Mouse (Mus musculus): Measurements from ENCODE around the gene Wdr66. TPM values are rescaled to one million over a fixed set of nuclear protein-coding genes. Genes with fewer than 3 reads are reported as not detected.

The Wdr66 gene
- polyA plus RNA-seq, 1 experiment from 2014 or later: 1.2 TPM

DNA sequence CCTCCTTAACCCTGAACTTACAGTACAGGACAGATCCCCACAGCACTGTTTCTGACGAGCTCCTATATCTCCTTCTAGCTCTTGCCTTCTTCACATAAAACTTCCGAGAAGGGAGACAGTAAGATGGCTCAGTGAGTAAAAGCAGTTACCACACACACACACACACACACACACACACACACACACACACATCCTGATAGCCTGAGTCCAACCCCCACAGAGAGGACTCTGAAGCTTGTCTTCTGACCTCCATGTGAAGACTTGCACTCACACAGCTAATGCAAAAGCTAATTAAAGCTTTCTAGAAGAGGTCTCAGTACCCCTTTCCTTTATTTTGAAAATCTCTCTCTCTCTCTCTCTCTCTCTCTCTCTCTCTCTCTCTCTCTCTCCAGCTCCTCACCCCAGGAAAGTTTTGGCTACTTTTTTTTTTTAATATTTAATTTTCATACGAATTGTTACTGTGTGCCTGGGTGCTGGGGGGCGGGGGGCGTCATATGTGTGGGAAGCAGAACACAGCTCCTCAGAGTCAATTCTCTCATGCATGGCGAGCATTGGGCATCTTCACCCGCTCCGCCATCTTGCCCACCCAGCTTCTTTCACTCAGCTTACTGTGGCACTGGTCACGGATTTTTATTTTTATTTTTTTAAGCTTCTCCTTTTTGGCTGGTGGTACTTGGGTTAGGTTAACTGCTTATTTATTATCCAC, 24.9 kb downstream of the Wdr66 start:
- Histone ChIP-seq H3K9ac (replicated peaks) (no peak overlapping the region), H3K4me1 (peaks cover 17% of the 10 kb centered on the region), H3K4me3 (replicated peaks) (no peak overlapping the region), H3K36me3 (no peaks in the 10 kb centered on the region), H3K27me3 (replicated peaks) (no peaks in the 10 kb centered on the region), H3K4me2 (peak overlapping the region; percentile 35), H3K27ac (replicated peaks) (peak overlapping the region; percentile 6), H3K9me3 (replicated peaks) (no peaks in the 10 kb centered on the region)
- WGBS: 68% methylated on average over 9 of the region's 9 CpGs
- ATAC-seq (ENCODE audit: low FRiP score): no peak

DNA sequence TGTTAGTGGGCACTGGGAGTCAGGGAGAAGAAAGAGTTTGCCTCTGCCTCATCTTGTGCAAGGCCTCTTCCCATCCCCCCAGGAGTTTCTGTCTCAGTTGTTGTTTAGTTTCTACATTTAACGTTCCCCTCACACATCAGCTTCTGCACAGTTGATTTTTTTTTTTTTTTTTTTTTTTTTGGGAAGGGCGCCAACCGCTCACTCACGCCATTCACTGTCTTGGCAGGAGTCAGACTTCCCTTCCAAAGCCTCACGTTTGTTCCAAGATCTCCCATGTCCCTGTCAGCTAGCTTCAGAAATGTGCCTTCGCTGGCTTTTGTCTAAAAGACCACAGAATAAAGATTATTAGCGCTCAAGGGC, 25.4 kb downstream of the Wdr66 start:
- ATAC-seq (ENCODE audit: low FRiP score): no peak
- Histone ChIP-seq H3K27me3 (replicated peaks) (no peaks in the 10 kb centered on the region), H3K36me3 (no peaks in the 10 kb centered on the region), H3K4me1 (peaks cover 17% of the 10 kb centered on the region), H3K9me3 (replicated peaks) (no peaks in the 10 kb centered on the region), H3K4me3 (replicated peaks) (no peak overlapping the region), H3K4me2 (no peak overlapping the region), H3K27ac (replicated peaks) (peak overlapping the region; percentile 6; the same call in 1 of the 2 replicates), H3K9ac (replicated peaks) (no peak overlapping the region)
- WGBS: 32% methylated on average over 7 of the region's 7 CpGs

DNA sequence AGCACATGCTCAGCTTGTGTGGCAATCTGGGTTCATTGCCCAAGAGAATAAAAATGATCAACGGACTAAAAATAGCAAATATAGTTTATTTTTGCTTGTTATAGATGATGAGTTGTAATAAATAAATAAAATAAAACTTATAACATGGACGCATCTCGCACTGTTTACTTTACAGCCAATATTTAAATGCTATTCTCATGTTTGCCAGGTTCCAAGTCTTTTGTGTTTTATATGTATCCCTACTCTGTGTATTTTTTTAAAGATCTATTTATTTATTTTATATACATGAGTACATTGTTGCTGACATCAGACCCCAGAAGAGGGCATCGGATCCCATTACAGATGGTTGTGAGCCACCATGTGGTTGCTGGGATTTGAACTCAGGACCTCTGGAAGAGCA, 25.8 kb downstream of the Wdr66 start:
- WGBS: 80% methylated on average over 4 of the region's 4 CpGs
- no peak overlapping the region for H3K4me2 ChIP-seq
- H3K4me3 ChIP-seq (replicated peaks): no peak overlapping the region
- H3K4me1 ChIP-seq: peaks cover 17% of the 10 kb centered on the region
- H3K9me3 ChIP-seq (replicated peaks): no peaks in the 10 kb centered on the region
- no peak overlapping the region for H3K9ac ChIP-seq (replicated peaks)
- no peak for ATAC-seq (ENCODE audit: low FRiP score)
- H3K27ac ChIP-seq (replicated peaks): no peak overlapping the region
- H3K27me3 ChIP-seq (replicated peaks): no peaks in the 10 kb centered on the region
- H3K36me3 ChIP-seq: no peaks in the 10 kb centered on the region

DNA sequence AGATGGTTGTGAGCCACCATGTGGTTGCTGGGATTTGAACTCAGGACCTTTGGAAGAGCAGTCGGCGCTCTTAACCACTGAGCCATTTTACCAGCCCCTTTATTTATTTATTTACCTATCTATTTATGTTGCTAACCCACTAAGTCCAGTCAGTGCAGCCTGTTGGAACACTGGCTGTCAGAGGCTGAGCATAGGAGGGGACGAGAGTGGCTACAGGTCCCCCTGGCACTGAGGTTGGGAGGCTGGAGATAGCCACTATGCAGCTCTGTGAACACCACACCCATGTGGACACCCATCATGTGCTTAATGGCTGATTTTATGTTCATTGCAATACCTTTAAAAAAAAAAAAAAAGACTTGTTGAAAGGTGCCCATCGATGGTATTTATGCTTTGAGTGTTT, 27.3 kb downstream of the Wdr66 start:
- H3K27me3 ChIP-seq (replicated peaks): no peaks in the 10 kb centered on the region
- H3K4me1 ChIP-seq: peaks cover 17% of the 10 kb centered on the region
- no peak overlapping the region for H3K4me2 ChIP-seq
- WGBS: 88% methylated on average over 4 of the region's 4 CpGs
- no peak overlapping the region for H3K9ac ChIP-seq (replicated peaks)
- H3K27ac ChIP-seq (replicated peaks): no peak overlapping the region
- no peaks in the 10 kb centered on the region for H3K9me3 ChIP-seq (replicated peaks)
- H3K36me3 ChIP-seq: no peaks in the 10 kb centered on the region
- no peak overlapping the region for H3K4me3 ChIP-seq (replicated peaks)
- ATAC-seq (ENCODE audit: low FRiP score): no peak

DNA sequence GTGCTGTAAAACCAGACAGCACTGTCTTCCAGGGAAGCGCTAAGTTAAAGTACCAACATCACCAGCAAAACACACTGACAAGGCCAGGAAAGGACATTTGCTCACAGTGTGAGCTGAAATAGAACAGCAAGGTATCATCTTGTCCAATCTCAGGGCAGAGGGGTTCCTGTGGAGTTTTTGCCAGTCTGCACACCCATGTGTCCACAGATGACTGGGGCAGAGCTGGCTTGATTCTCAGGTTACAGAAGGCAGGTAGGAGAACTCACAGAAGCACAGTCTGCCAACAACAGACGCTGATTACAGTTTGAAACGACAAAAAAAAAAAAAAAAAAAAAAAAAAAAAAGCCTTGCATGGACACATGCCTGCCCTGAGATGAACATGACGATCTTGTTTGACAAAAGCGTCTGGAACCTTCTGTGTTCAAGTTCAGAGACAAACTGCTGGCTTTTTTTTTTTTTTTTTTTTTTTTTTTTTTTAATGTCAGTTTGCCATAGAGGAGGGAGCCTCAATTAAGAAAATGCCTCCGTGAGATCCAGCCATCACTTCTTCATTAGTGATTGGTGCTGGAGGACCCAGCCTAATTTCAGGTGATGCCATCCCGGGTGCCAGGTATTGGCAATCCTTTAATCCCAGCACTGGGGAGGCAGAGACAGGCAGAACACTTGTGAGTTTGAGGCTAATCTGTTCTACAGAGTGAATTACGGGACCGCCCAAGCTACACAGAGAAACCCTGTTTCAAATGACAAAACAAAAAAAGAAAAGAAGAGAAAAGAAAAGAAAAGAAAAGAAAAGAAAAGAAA, 29.6 kb downstream of the Wdr66 start:
- Histone ChIP-seq H3K4me3 (replicated peaks) (no peak overlapping the region), H3K4me1 (peaks cover 10% of the 10 kb centered on the region), H3K4me2 (no peak overlapping the region), H3K27me3 (replicated peaks) (no peaks in the 10 kb centered on the region), H3K9me3 (replicated peaks) (no peaks in the 10 kb centered on the region), H3K9ac (replicated peaks) (no peak overlapping the region), H3K27ac (replicated peaks) (no peak overlapping the region), H3K36me3 (no peaks in the 10 kb centered on the region)
- WGBS: 84% methylated on average over 9 of the region's 9 CpGs
- ATAC-seq (ENCODE audit: low FRiP score): no peak

DNA sequence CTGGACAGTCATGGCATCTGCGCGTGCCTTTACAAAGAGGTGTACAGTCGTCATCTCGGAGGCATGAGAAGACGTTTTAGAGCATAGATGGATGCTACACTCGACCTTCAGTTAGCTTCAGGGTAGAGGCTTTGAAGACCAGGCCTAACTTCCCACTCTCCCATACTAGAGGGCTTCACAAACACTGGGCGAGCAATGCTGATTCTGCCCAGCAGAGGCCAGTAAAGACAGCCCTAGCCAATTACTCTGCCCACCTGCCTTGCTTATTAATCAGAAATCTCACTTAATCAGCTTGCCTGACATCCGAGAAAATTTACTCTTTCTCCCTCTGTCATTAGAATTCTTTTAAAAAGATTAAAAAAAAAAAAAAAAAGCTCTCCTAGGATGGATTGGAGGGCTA, 33.3 kb downstream of the Wdr66 start:
- Histone ChIP-seq H3K9ac (replicated peaks) (no peak overlapping the region), H3K27me3 (replicated peaks) (no peaks in the 10 kb centered on the region), H3K4me3 (replicated peaks) (no peak overlapping the region), H3K4me2 (no peak overlapping the region; the same call in 1 of the 2 replicates), H3K36me3 (no peaks in the 10 kb centered on the region), H3K4me1 (0 out of 2 replicates have a peak, but pooled peaks cover 2% of the 10 kb centered on the region), H3K9me3 (replicated peaks) (no peaks in the 10 kb centered on the region), H3K27ac (replicated peaks) (no peak overlapping the region)
- 39% methylated on average over 8 of the region's 8 CpGs for WGBS
- ATAC-seq (ENCODE audit: low FRiP score): peak; percentile 68; the same call in 1 of the 2 replicates

DNA sequence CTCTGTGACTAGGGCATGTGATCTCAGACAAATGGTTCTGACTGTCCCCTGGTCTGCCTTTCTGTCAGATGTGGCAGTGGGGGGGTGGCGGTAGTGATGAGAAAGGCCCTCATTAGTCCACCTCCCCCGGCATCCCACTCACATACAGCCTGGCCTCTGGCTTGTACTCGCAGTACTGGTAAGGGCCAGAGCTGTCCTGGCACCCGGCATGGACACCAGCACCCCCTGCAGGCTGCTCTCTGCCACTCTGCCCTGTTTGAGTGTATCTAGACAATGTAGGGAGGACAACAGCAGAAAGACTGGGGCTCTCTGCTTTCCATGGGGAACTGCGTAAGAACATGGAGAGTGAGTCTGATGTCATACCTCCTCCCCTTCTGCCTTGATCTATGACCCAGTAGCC, 36.2 kb downstream of the Wdr66 start:
- ATAC-seq (ENCODE audit: low FRiP score): no peak
- no peak overlapping the region for H3K27ac ChIP-seq (replicated peaks)
- H3K9ac ChIP-seq (replicated peaks): no peak overlapping the region
- H3K36me3 ChIP-seq: no peaks in the 10 kb centered on the region
- no peak overlapping the region for H3K4me3 ChIP-seq (replicated peaks)
- no peaks in the 10 kb centered on the region for H3K27me3 ChIP-seq (replicated peaks)
- H3K4me1 ChIP-seq: 0 out of 2 replicates have a peak, but pooled peaks cover 2% of the 10 kb centered on the region
- H3K4me2 ChIP-seq: no peak overlapping the region
- WGBS: 90% methylated on average over 5 of the region's 5 CpGs
- no peaks in the 10 kb centered on the region for H3K9me3 ChIP-seq (replicated peaks)

DNA sequence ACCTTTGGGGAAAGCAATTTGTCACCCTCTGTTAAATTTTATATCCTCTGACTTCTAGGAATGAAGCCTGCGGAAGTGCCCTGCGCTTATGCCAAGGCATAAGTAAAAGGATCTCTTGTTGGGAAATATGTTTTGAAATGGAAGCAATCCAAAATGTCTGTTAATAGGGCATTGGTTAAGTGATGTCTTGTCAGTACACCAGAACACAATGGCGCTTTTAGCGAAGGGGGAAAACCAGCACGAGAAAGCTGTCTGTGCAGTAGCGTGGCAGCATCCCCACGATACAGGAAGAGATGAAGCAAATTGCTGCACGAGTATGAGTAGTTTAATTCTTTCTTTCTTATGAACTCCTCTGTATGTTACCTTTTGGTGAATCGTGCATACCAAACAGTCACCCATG, 42.8 kb downstream of the Wdr66 start:
- H3K4me2 ChIP-seq: no peak overlapping the region
- no peak overlapping the region for H3K27ac ChIP-seq (replicated peaks)
- no peak overlapping the region for H3K4me3 ChIP-seq (replicated peaks)
- no peak for ATAC-seq (ENCODE audit: low FRiP score)
- peaks cover 14% of the 10 kb centered on the region; the same call in 1 of the 2 replicates for H3K4me1 ChIP-seq
- no peaks in the 10 kb centered on the region for H3K36me3 ChIP-seq
- no peaks in the 10 kb centered on the region for H3K9me3 ChIP-seq (replicated peaks)
- 46% methylated on average over 9 of the region's 9 CpGs for WGBS
- no peak overlapping the region for H3K9ac ChIP-seq (replicated peaks)
- no peaks in the 10 kb centered on the region for H3K27me3 ChIP-seq (replicated peaks)

DNA sequence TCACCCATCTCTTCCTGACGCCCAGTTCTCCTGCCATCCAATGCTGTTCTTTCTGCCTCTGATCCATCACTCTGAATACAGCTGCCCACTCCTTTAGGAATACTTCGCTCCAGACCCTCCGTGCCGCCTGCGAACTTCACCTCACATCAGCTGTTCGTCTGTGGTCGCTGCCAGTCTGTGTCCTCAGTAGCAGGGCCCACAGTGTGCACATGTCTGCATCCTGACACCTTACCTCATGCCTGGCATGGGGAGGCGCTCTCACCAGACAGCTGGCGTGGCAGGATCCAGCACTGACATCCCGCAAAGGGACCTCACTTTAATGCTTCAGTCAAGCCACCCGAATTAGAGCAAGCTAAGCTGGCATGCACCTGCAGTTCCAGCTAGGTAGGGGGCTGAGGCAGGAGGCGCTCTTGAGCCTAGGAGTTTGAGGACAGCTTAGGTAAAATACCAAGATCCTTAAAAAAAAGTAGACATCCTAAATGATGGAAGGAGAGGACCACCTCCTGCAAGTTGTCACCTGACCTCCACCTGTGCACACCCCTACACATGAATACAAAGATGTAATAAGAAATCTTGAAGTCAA, 44.4 kb downstream of the Wdr66 start:
- no peak for ATAC-seq (ENCODE audit: low FRiP score)
- Histone ChIP-seq H3K9ac (replicated peaks) (no peak overlapping the region), H3K4me1 (peaks cover 29% of the 10 kb centered on the region), H3K27me3 (replicated peaks) (no peaks in the 10 kb centered on the region), H3K4me2 (no peak overlapping the region), H3K27ac (replicated peaks) (no peak overlapping the region), H3K4me3 (replicated peaks) (no peak overlapping the region), H3K9me3 (replicated peaks) (no peaks in the 10 kb centered on the region), H3K36me3 (no peaks in the 10 kb centered on the region)
- WGBS: 67% methylated on average over 12 of the region's 12 CpGs

DNA sequence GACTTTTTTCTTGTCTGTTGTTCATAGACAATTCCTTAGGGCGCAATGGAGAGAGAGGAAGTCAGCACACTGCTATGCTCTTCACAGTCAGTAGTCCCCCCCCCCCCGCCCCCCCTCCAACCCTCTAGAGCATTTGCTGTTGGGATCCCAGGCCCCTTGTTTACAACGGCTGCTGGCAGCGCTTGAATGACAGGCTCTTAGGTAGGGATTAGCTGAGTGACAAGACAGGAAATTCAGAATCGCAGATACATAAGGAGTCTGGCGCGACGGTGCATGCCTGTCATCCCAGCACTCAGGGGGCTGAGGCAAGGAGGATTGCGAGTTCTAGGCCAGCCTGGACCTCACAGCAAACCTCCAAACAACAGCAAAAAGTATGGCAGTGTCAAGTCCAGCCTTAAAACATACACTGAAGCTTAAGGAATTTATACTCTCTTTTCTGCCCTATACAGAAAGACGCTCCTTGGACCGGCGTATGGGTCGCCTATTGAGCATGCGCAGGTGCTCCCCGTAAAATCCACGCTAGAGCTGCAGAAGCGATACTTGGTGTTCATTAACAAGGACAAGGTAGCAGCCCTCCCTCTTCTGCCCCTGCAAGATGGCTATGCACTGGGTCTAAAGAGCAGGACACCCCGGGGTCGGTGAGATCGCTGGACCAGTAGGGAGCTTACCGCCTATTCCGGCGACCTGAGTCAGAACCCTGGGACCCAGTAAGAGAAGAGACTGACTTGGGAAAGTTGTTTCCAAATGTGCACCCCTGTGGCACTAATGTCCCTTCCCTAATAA, 45.3 kb downstream of the Wdr66 start:
- H3K9me3 ChIP-seq (replicated peaks): no peaks in the 10 kb centered on the region
- 58% methylated on average over 23 of the region's 23 CpGs for WGBS
- no peaks in the 10 kb centered on the region for H3K27me3 ChIP-seq (replicated peaks)
- H3K4me1 ChIP-seq: peaks cover 33% of the 10 kb centered on the region
- H3K27ac ChIP-seq (replicated peaks): no peak overlapping the region
- no peaks in the 10 kb centered on the region for H3K36me3 ChIP-seq
- H3K4me3 ChIP-seq (replicated peaks): no peak overlapping the region
- H3K9ac ChIP-seq (replicated peaks): no peak overlapping the region
- no peak overlapping the region for H3K4me2 ChIP-seq
- no peak for ATAC-seq (ENCODE audit: low FRiP score)

DNA sequence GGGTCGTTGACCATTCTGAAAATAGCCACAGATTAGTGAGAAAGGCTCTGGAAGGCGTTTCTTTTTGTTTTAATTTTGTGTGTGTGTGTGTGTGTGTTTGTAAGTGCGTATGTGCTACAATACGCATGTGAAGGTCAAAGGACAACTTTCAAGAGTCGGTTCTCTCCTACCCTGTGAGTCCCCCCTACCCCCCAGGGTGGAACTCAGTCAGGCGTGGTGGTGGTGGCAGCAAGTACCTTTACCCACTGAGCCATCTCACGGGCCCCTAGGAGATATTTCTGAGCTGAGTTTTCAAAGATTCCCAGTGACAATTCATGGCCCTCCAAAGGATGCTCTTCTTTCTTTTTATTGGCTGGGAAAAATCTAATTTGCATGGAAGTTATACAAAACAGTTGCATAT, 45.9 kb downstream of the Wdr66 start:
- no peak overlapping the region for H3K4me2 ChIP-seq
- H3K4me3 ChIP-seq (replicated peaks): no peak overlapping the region
- H3K27ac ChIP-seq (replicated peaks): no peak overlapping the region
- H3K9ac ChIP-seq (replicated peaks): no peak overlapping the region
- WGBS: 72% methylated on average over 7 of the region's 7 CpGs
- peaks cover 35% of the 10 kb centered on the region for H3K4me1 ChIP-seq
- ATAC-seq (ENCODE audit: low FRiP score): no peak
- H3K36me3 ChIP-seq: no peaks in the 10 kb centered on the region
- no peaks in the 10 kb centered on the region; the same call in 1 of the 2 replicates for H3K27me3 ChIP-seq (replicated peaks)
- no peaks in the 10 kb centered on the region for H3K9me3 ChIP-seq (replicated peaks)

All from neural tube, embryonic 15.5 days (tissue).